Mouse (Mus musculus): Measurements from ENCODE around the gene Bri3bp. TPM values are rescaled to one million over a fixed set of nuclear protein-coding genes. Genes with fewer than 3 reads are reported as not detected.
A peak's percentile ranks its signal among the peaks of the same experiment; 100 is the strongest.

Bri3bp gene
- polyA plus RNA-seq, 1 experiment from 2014 or later: 44.4 TPM

- WGBS: 94% methylated on average over 10 of the region's 10 CpGs
- Histone ChIP-seq H3K27me3 (ENCODE audit: insufficient read depth, low read length) (no peaks in the 10 kb centered on the region), H3K27ac (ENCODE audit: low read length) (no peak overlapping the region), H3K9me3 (ENCODE audit: low read length) (no peaks in the 10 kb centered on the region), H3K36me3 (ENCODE audit: insufficient read depth, low read length) (peaks cover 23% of the 10 kb centered on the region), H3K4me3 (ENCODE audit: low read length) (no peak overlapping the region), H3K9ac (replicated peaks; ENCODE audit: low read length) (no peak overlapping the region), H3K4me2 (replicated peaks; ENCODE audit: low read depth, low read length) (no peak overlapping the region), H3K4me1 (ENCODE audit: insufficient read depth, low read length) (peaks cover 7% of the 10 kb centered on the region)
- ATAC-seq (ENCODE audit: low FRiP score, low TSS enrichment): no peak
Observed at GRCm38 (mm10) chr5:125491107-125491506, 49.7 kb downstream of the Bri3bp start.

GRCm38 (mm10) chr5:125492379-125493092, 51.2 kb downstream of the Bri3bp start:
- no peaks in the 10 kb centered on the region for H3K27me3 ChIP-seq (ENCODE audit: insufficient read depth, low read length)
- 74% methylated on average over 17 of the region's 17 CpGs for WGBS
- no peak overlapping the region for H3K9ac ChIP-seq (replicated peaks; ENCODE audit: low read length)
- H3K36me3 ChIP-seq (ENCODE audit: insufficient read depth, low read length): peaks cover 23% of the 10 kb centered on the region
- H3K9me3 ChIP-seq (ENCODE audit: low read length): no peaks in the 10 kb centered on the region
- no peak overlapping the region for H3K4me2 ChIP-seq (replicated peaks; ENCODE audit: low read depth, low read length)
- no peak overlapping the region for H3K4me3 ChIP-seq (ENCODE audit: low read length)
- no peaks in the 10 kb centered on the region for H3K4me1 ChIP-seq (ENCODE audit: insufficient read depth, low read length)
- no peak for ATAC-seq (ENCODE audit: low FRiP score, low TSS enrichment)
- no peak overlapping the region for H3K27ac ChIP-seq (ENCODE audit: low read length)

GRCm38 (mm10) chr5:125493093-125493423, 51.7 kb downstream of the Bri3bp start:
- Histone ChIP-seq H3K4me2 (replicated peaks; ENCODE audit: low read depth, low read length) (no peak overlapping the region), H3K27ac (ENCODE audit: low read length) (no peak overlapping the region), H3K4me1 (ENCODE audit: insufficient read depth, low read length) (no peaks in the 10 kb centered on the region), H3K9ac (replicated peaks; ENCODE audit: low read length) (no peak overlapping the region), H3K36me3 (ENCODE audit: insufficient read depth, low read length) (peaks cover 23% of the 10 kb centered on the region), H3K9me3 (ENCODE audit: low read length) (no peaks in the 10 kb centered on the region), H3K27me3 (ENCODE audit: insufficient read depth, low read length) (no peaks in the 10 kb centered on the region), H3K4me3 (ENCODE audit: low read length) (no peak overlapping the region)
- 74% methylated on average over 5 of the region's 5 CpGs for WGBS
- ATAC-seq (ENCODE audit: low FRiP score, low TSS enrichment): no peak

- 85% methylated on average over 10 of the region's 10 CpGs for WGBS
- H3K27me3 ChIP-seq (ENCODE audit: insufficient read depth, low read length): no peaks in the 10 kb centered on the region
- no peak overlapping the region for H3K4me3 ChIP-seq (ENCODE audit: low read length)
- peaks cover 15% of the 10 kb centered on the region for H3K36me3 ChIP-seq (ENCODE audit: insufficient read depth, low read length)
- ATAC-seq (ENCODE audit: low FRiP score, low TSS enrichment): no peak
- no peak overlapping the region for H3K9ac ChIP-seq (replicated peaks; ENCODE audit: low read length)
- no peak overlapping the region for H3K27ac ChIP-seq (ENCODE audit: low read length)
- no peak overlapping the region for H3K4me2 ChIP-seq (replicated peaks; ENCODE audit: low read depth, low read length)
- H3K4me1 ChIP-seq (ENCODE audit: insufficient read depth, low read length): no peaks in the 10 kb centered on the region
- H3K9me3 ChIP-seq (ENCODE audit: low read length): no peaks in the 10 kb centered on the region
Observed at GRCm38 (mm10) chr5:125495655-125496054, 54.3 kb downstream of the Bri3bp start.

- no peak overlapping the region for H3K9ac ChIP-seq (replicated peaks; ENCODE audit: low read length)
- H3K4me1 ChIP-seq (ENCODE audit: insufficient read depth, low read length): no peaks in the 10 kb centered on the region
- H3K36me3 ChIP-seq (ENCODE audit: insufficient read depth, low read length): peaks cover 7% of the 10 kb centered on the region
- no peaks in the 10 kb centered on the region for H3K9me3 ChIP-seq (ENCODE audit: low read length)
- no peak overlapping the region for H3K4me3 ChIP-seq (ENCODE audit: low read length)
- 71% methylated on average over 12 of the region's 12 CpGs for WGBS
- no peaks in the 10 kb centered on the region for H3K27me3 ChIP-seq (ENCODE audit: insufficient read depth, low read length)
- H3K27ac ChIP-seq (ENCODE audit: low read length): no peak overlapping the region
- 0 out of 2 replicates have a peak, but pooled peaks have one; percentile 66 for ATAC-seq (ENCODE audit: low FRiP score, low TSS enrichment)
- H3K4me2 ChIP-seq (replicated peaks; ENCODE audit: low read depth, low read length): no peak overlapping the region
Observed at GRCm38 (mm10) chr5:125497821-125498600, 56.6 kb downstream of the Bri3bp start.

- WGBS: 82% methylated on average over 6 of the region's 6 CpGs
- H3K9me3 ChIP-seq (ENCODE audit: low read length): no peaks in the 10 kb centered on the region
- no peak overlapping the region for H3K27ac ChIP-seq (ENCODE audit: low read length)
- ATAC-seq (ENCODE audit: low FRiP score, low TSS enrichment): no peak
- H3K36me3 ChIP-seq (ENCODE audit: insufficient read depth, low read length): peaks cover 14% of the 10 kb centered on the region; the same call in 1 of the 2 replicates
- H3K4me2 ChIP-seq (replicated peaks; ENCODE audit: low read depth, low read length): no peak overlapping the region
- no peak overlapping the region for H3K4me3 ChIP-seq (ENCODE audit: low read length)
- no peaks in the 10 kb centered on the region for H3K27me3 ChIP-seq (ENCODE audit: insufficient read depth, low read length)
- H3K4me1 ChIP-seq (ENCODE audit: insufficient read depth, low read length): peaks cover 2% of the 10 kb centered on the region; the same call in 1 of the 2 replicates
- H3K9ac ChIP-seq (replicated peaks; ENCODE audit: low read length): no peak overlapping the region
Observed at GRCm38 (mm10) chr5:125501505-125501904, 60.1 kb downstream of the Bri3bp start.

GRCm38 (mm10) chr5:125502186-125502585, 60.8 kb downstream of the Bri3bp start:
- Histone ChIP-seq H3K9ac (replicated peaks; ENCODE audit: low read length) (no peak overlapping the region), H3K27ac (ENCODE audit: low read length) (no peak overlapping the region), H3K4me1 (ENCODE audit: insufficient read depth, low read length) (peaks cover 2% of the 10 kb centered on the region; the same call in 1 of the 2 replicates), H3K9me3 (ENCODE audit: low read length) (no peaks in the 10 kb centered on the region), H3K27me3 (ENCODE audit: insufficient read depth, low read length) (no peaks in the 10 kb centered on the region), H3K4me3 (ENCODE audit: low read length) (no peak overlapping the region), H3K36me3 (ENCODE audit: insufficient read depth, low read length) (peaks cover 14% of the 10 kb centered on the region; the same call in 1 of the 2 replicates), H3K4me2 (replicated peaks; ENCODE audit: low read depth, low read length) (no peak overlapping the region)
- 55% methylated on average over 3 of the region's 3 CpGs for WGBS
- ATAC-seq (ENCODE audit: low FRiP score, low TSS enrichment): no peak

GRCm38 (mm10) chr5:125503628-125504027, 62.3 kb downstream of the Bri3bp start:
- Histone ChIP-seq H3K9me3 (ENCODE audit: low read length) (no peaks in the 10 kb centered on the region), H3K36me3 (ENCODE audit: insufficient read depth, low read length) (peaks cover 19% of the 10 kb centered on the region), H3K27ac (ENCODE audit: low read length) (no peak overlapping the region), H3K4me1 (ENCODE audit: insufficient read depth, low read length) (peaks cover 2% of the 10 kb centered on the region; the same call in 1 of the 2 replicates), H3K27me3 (ENCODE audit: insufficient read depth, low read length) (no peaks in the 10 kb centered on the region), H3K9ac (replicated peaks; ENCODE audit: low read length) (no peak overlapping the region), H3K4me3 (ENCODE audit: low read length) (no peak overlapping the region), H3K4me2 (replicated peaks; ENCODE audit: low read depth, low read length) (no peak overlapping the region)
- ATAC-seq (ENCODE audit: low FRiP score, low TSS enrichment): no peak
- WGBS: 93% methylated on average over 6 of the region's 6 CpGs

- no peaks in the 10 kb centered on the region for H3K9me3 ChIP-seq (ENCODE audit: low read length)
- H3K4me1 ChIP-seq (ENCODE audit: insufficient read depth, low read length): peaks cover 2% of the 10 kb centered on the region; the same call in 1 of the 2 replicates
- WGBS: 37% methylated on average over 11 of the region's 11 CpGs
- no peak overlapping the region for H3K4me3 ChIP-seq (ENCODE audit: low read length)
- H3K27me3 ChIP-seq (ENCODE audit: insufficient read depth, low read length): no peaks in the 10 kb centered on the region
- H3K9ac ChIP-seq (replicated peaks; ENCODE audit: low read length): no peak overlapping the region
- H3K4me2 ChIP-seq (replicated peaks; ENCODE audit: low read depth, low read length): no peak overlapping the region
- peak overlapping the region; percentile 61 for H3K27ac ChIP-seq (ENCODE audit: low read length)
- no peak for ATAC-seq (ENCODE audit: low FRiP score, low TSS enrichment)
- H3K36me3 ChIP-seq (ENCODE audit: insufficient read depth, low read length): peaks cover 28% of the 10 kb centered on the region
Observed at GRCm38 (mm10) chr5:125504692-125505091, 63.3 kb downstream of the Bri3bp start.

- Histone ChIP-seq H3K4me2 (replicated peaks; ENCODE audit: low read depth, low read length) (no peak overlapping the region), H3K9ac (replicated peaks; ENCODE audit: low read length) (no peak overlapping the region), H3K27ac (ENCODE audit: low read length) (0 out of 2 replicates have a peak overlapping the region, but pooled peaks have one; percentile 39), H3K4me3 (ENCODE audit: low read length) (no peak overlapping the region), H3K27me3 (ENCODE audit: insufficient read depth, low read length) (no peaks in the 10 kb centered on the region), H3K9me3 (ENCODE audit: low read length) (no peaks in the 10 kb centered on the region), H3K4me1 (ENCODE audit: insufficient read depth, low read length) (peaks cover 2% of the 10 kb centered on the region; the same call in 1 of the 2 replicates), H3K36me3 (ENCODE audit: insufficient read depth, low read length) (peaks cover 33% of the 10 kb centered on the region)
- ATAC-seq (ENCODE audit: low FRiP score, low TSS enrichment): no peak; the same call in 1 of the 2 replicates
- 64% methylated on average over 15 of the region's 15 CpGs for WGBS
Observed at GRCm38 (mm10) chr5:125505968-125506367, 64.6 kb downstream of the Bri3bp start.

Measured in kidney, embryonic 16.5 days (tissue).